Mouse (Mus musculus) forebrain, embryonic 13.5 days (tissue): ENCODE results near the gene Tubal3. TPM values are rescaled to one million over a fixed set of nuclear protein-coding genes. Genes with fewer than 3 reads are reported as not detected.
"Not testable (repeated sequence)": the region's sequence is repeated elsewhere in the genome, so short reads cannot be mapped to it uniquely, and the experiment has no call there.

Experiments used
- ATAC-seq: fragments of 200-750 bp; cut with Nextera tagmentation; 2 replicates; pipeline ENCODE4 v1.8.0; 2017
- H3K27ac ChIP-seq: fragments of 300-500 bp; sonication (generic); 2 replicates; pipeline ENCODE4 v1.5.1; 2015; ENCODE audit warnings: inconsistent platforms, mild to moderate bottlenecking, moderate library complexity
- H3K27me3 ChIP-seq: fragments of 300-500 bp; sonication (generic); 2 replicates; pipeline ENCODE4 v1.6.1; 2015; ENCODE audit warnings: mild to moderate bottlenecking, inconsistent platforms
- H3K36me3 ChIP-seq: fragments of 300-500 bp; sonication (generic); 2 replicates; pipeline ENCODE4 v1.6.1; 2015; ENCODE audit warnings: mild to moderate bottlenecking, inconsistent platforms; ENCODE audit not compliant: poor library complexity, severe bottlenecking
- H3K4me1 ChIP-seq: fragments of 300-500 bp; sonication (generic); 2 replicates; pipeline ENCODE4 v1.6.1; 2015; ENCODE audit warnings: inconsistent platforms
- H3K4me2 ChIP-seq: fragments of 300-500 bp; sonication (generic); 2 replicates; pipeline ENCODE4 v1.6.1; 2015; ENCODE audit warnings: inconsistent platforms, mild to moderate bottlenecking, moderate library complexity
- H3K4me3 ChIP-seq: fragments of 300-500 bp; sonication (generic); 2 replicates; pipeline ENCODE4 v1.5.1; 2015; ENCODE audit warnings: mild to moderate bottlenecking, inconsistent platforms
- H3K9ac ChIP-seq: fragments of 300-500 bp; sonication (generic); 2 replicates; pipeline ENCODE4 v1.6.1; 2015; ENCODE audit warnings: mild to moderate bottlenecking, inconsistent platforms
- H3K9me3 ChIP-seq: fragments of 300-500 bp; sonication (generic); replicated peaks from 2 replicates; pipeline ENCODE4 v1.6.1; 2016; ENCODE audit warnings: inconsistent platforms
- WGBS: fragments of 180-500 bp; shearing (Covaris S2); methylation state at CpG from one replicate; pipeline ENCODE4 v1.1.7; 2015; 5-methylcytosine and 5-hydroxymethylcytosine counted together
- polyA plus RNA-seq: library from polyadenylated mRNA; unstranded; fragments of >200 nt; fragmentation: Nextera tagmentation; extraction: Ambion mirVana; gene quantifications from 2 replicates; pipeline ENCODE4 v1.2.1, GENCODE M21; 2015

The Tubal3 gene
- polyA plus RNA-seq, 1 experiment from 2014 or later = not detected

- no peak for ATAC-seq
- Histone ChIP-seq H3K4me3 (no peak overlapping the region), H3K27me3 (no peaks in the 10 kb centered on the region), H3K9me3 (no peaks in the 10 kb centered on the region), H3K4me2 (no peak overlapping the region), H3K36me3 (peaks cover 4% of the 10 kb centered on the region; the same call in 1 of the 2 replicates), H3K9ac (no peak overlapping the region), H3K4me1 (0 out of 2 replicates have a peak, but pooled peaks cover 7% of the 10 kb centered on the region), H3K27ac (no peak overlapping the region)
- 78% methylated on average over 8 of the region's 8 CpGs for WGBS
Measured at GRCm38 (mm10) chr13:3894549-3894948, 23.5 kb upstream of the Tubal3 start.

- Histone ChIP-seq H3K27ac (no peak overlapping the region), H3K4me3 (no peak overlapping the region), H3K36me3 (peaks cover 4% of the 10 kb centered on the region; the same call in 1 of the 2 replicates), H3K4me1 (0 out of 2 replicates have a peak, but pooled peaks cover 7% of the 10 kb centered on the region), H3K9me3 (no peaks in the 10 kb centered on the region), H3K9ac (no peak overlapping the region), H3K27me3 (no peaks in the 10 kb centered on the region), H3K4me2 (no peak overlapping the region)
- ATAC-seq = no peak
- WGBS = 92% methylated on average over 8 of the region's 8 CpGs
Measured at GRCm38 (mm10) chr13:3895397-3895980, 22.6 kb upstream of the Tubal3 start.

GRCm38 (mm10) chr13:3896032-3896431, 22.0 kb upstream of the Tubal3 start:
- Histone ChIP-seq H3K27ac (no peak overlapping the region), H3K4me1 (0 out of 2 replicates have a peak, but pooled peaks cover 7% of the 10 kb centered on the region), H3K9me3 (no peaks in the 10 kb centered on the region), H3K4me3 (no peak overlapping the region), H3K9ac (no peak overlapping the region), H3K4me2 (no peak overlapping the region), H3K27me3 (no peaks in the 10 kb centered on the region), H3K36me3 (peaks cover 4% of the 10 kb centered on the region; the same call in 1 of the 2 replicates)
- no peak for ATAC-seq
- WGBS = 92% methylated on average over 6 of the region's 6 CpGs

- no peak overlapping the region for H3K27ac ChIP-seq
- 0 out of 2 replicates have a peak, but pooled peaks cover 7% of the 10 kb centered on the region for H3K4me1 ChIP-seq
- WGBS = 37% methylated on average over 5 of the region's 5 CpGs
- no peak overlapping the region for H3K9ac ChIP-seq
- ATAC-seq = 0 out of 2 replicates have a peak, but pooled peaks have one; percentile 19
- no peaks in the 10 kb centered on the region for H3K9me3 ChIP-seq
- no peak overlapping the region for H3K4me3 ChIP-seq
- no peaks in the 10 kb centered on the region for H3K27me3 ChIP-seq
- H3K4me2 ChIP-seq = no peak overlapping the region
- H3K36me3 ChIP-seq = peaks cover 4% of the 10 kb centered on the region; the same call in 1 of the 2 replicates
Measured at GRCm38 (mm10) chr13:3896913-3897312, 21.2 kb upstream of the Tubal3 start.

- not testable (repeated sequence) for H3K4me2 ChIP-seq, H3K9ac ChIP-seq, H3K4me1 ChIP-seq, H3K4me3 ChIP-seq, H3K27me3 ChIP-seq, ATAC-seq, H3K27ac ChIP-seq, H3K9me3 ChIP-seq, H3K36me3 ChIP-seq
- WGBS = 97% methylated on average over 5 of the region's 5 CpGs
Measured at GRCm38 (mm10) chr13:3898202-3898601, 19.9 kb upstream of the Tubal3 start.

GRCm38 (mm10) chr13:3899301-3899700, 18.8 kb upstream of the Tubal3 start:
- H3K36me3 ChIP-seq = peaks cover 9% of the 10 kb centered on the region; the same call in 1 of the 2 replicates
- H3K9ac ChIP-seq = no peak overlapping the region
- 95% methylated on average over 9 of the region's 9 CpGs for WGBS
- ATAC-seq = no peak; the same call in 1 of the 2 replicates
- H3K4me1 ChIP-seq = no peaks in the 10 kb centered on the region
- H3K4me2 ChIP-seq = no peak overlapping the region
- no peak overlapping the region for H3K27ac ChIP-seq
- H3K27me3 ChIP-seq = no peaks in the 10 kb centered on the region
- H3K4me3 ChIP-seq = no peak overlapping the region
- no peaks in the 10 kb centered on the region for H3K9me3 ChIP-seq

GRCm38 (mm10) chr13:3907151-3907696, 10.8 kb upstream of the Tubal3 start:
- H3K9me3 ChIP-seq = no peaks in the 10 kb centered on the region
- ATAC-seq = no peak
- no peak overlapping the region for H3K4me2 ChIP-seq
- H3K27me3 ChIP-seq = no peaks in the 10 kb centered on the region
- 89% methylated on average over 6 of the region's 6 CpGs for WGBS
- no peak overlapping the region for H3K4me3 ChIP-seq
- no peaks in the 10 kb centered on the region for H3K4me1 ChIP-seq
- H3K27ac ChIP-seq = no peak overlapping the region
- peaks cover 22% of the 10 kb centered on the region; the same call in 1 of the 2 replicates for H3K36me3 ChIP-seq
- H3K9ac ChIP-seq = no peak overlapping the region

- no peak for ATAC-seq
- peaks cover 20% of the 10 kb centered on the region; the same call in 1 of the 2 replicates for H3K36me3 ChIP-seq
- WGBS = 92% methylated on average over 4 of the region's 4 CpGs
Measured at GRCm38 (mm10) chr13:3908262-3908661, 9.8 kb upstream of the Tubal3 start.

GRCm38 (mm10) chr13:3910356-3910755, 7.7 kb upstream of the Tubal3 start:
- no peak for ATAC-seq
- Histone ChIP-seq H3K27me3 (no peaks in the 10 kb centered on the region), H3K4me2 (no peak overlapping the region), H3K4me3 (no peak overlapping the region), H3K36me3 (peaks cover 23% of the 10 kb centered on the region), H3K27ac (no peak overlapping the region), H3K4me1 (no peaks in the 10 kb centered on the region), H3K9ac (no peak overlapping the region), H3K9me3 (no peaks in the 10 kb centered on the region; the same call in 1 of the 2 replicates)
- WGBS = 90% methylated on average over 5 of the region's 5 CpGs

More at GRCm38 (mm10) chr13:3908262-3908661, 9.8 kb upstream of the Tubal3 start:
- no peak overlapping the region for H3K4me3 ChIP-seq
- no peaks in the 10 kb centered on the region for H3K27me3 ChIP-seq
- H3K9ac ChIP-seq = no peak overlapping the region
- no peaks in the 10 kb centered on the region for H3K4me1 ChIP-seq
- no peak overlapping the region for H3K4me2 ChIP-seq
- no peaks in the 10 kb centered on the region for H3K9me3 ChIP-seq
- no peak overlapping the region for H3K27ac ChIP-seq

GRCm38 (mm10) chr13:3913504-3913903, 4.6 kb upstream of the Tubal3 start:
- Histone ChIP-seq H3K4me2 (no peak overlapping the region), H3K9ac (no peak overlapping the region), H3K27ac (no peak overlapping the region), H3K9me3 (no peaks in the 10 kb centered on the region; the same call in 1 of the 2 replicates), H3K4me1 (peaks cover 11% of the 10 kb centered on the region; the same call in 1 of the 2 replicates), H3K27me3 (no peaks in the 10 kb centered on the region), H3K36me3 (peaks cover 25% of the 10 kb centered on the region), H3K4me3 (no peak overlapping the region)
- no peak for ATAC-seq
- 94% methylated on average over 4 of the region's 4 CpGs for WGBS

- H3K9ac ChIP-seq = no peak overlapping the region
- no peak overlapping the region for H3K4me2 ChIP-seq
- 94% methylated on average over 5 of the region's 5 CpGs for WGBS
- H3K9me3 ChIP-seq = no peaks in the 10 kb centered on the region
- H3K4me3 ChIP-seq = no peak overlapping the region
- no peak for ATAC-seq
- no peak overlapping the region for H3K27ac ChIP-seq
- H3K4me1 ChIP-seq = no peaks in the 10 kb centered on the region
- no peaks in the 10 kb centered on the region for H3K36me3 ChIP-seq
- no peaks in the 10 kb centered on the region for H3K27me3 ChIP-seq
Measured at GRCm38 (mm10) chr13:3924483-3924882, 6.4 kb downstream of the Tubal3 start.

GRCm38 (mm10) chr13:3925632-3926031, 7.6 kb downstream of the Tubal3 start:
- Histone ChIP-seq H3K27ac (no peak overlapping the region), H3K4me1 (no peaks in the 10 kb centered on the region), H3K4me2 (no peak overlapping the region), H3K4me3 (no peak overlapping the region), H3K36me3 (no peaks in the 10 kb centered on the region), H3K9me3 (no peaks in the 10 kb centered on the region), H3K9ac (no peak overlapping the region), H3K27me3 (no peaks in the 10 kb centered on the region)
- 88% methylated on average over 6 of the region's 6 CpGs for WGBS
- ATAC-seq = no peak
